Mouse (Mus musculus): ENCODE data around the gene Myh2. TPM values are rescaled to one million over a fixed set of nuclear protein-coding genes. Genes with fewer than 3 reads are reported as not detected.

Myh2 gene
- total RNA-seq, 1 experiment from 2014 or later = not detected

DNA sequence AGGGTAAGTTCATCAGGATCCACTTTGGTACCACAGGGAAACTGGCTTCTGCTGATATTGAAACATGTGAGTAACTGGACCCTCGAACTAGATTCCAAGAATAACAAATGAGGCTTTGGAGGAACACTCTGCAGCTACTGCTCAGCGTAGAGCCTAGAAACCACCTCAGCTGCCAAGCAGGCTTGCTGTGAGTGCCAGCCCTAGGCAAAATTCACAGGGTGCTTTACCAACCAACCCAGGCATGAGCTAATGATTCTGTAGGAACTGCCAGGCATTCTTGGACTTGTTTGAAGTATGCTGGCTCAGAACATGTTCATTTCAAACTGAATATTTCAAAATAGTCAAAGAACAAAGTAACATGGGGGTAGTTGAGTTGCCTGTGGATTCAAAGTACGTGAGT, 33.9 kb downstream of the Myh2 start:
- ATAC-seq (replicated peaks in 1 of 2; ENCODE audit: insufficient read depth in 1 of 2, low FRiP score in 2 of 2, low TSS enrichment in 1 of 2, low read depth in 1 of 2, poor library complexity in 2 of 2, severe bottlenecking in 2 of 2) = no peak

DNA sequence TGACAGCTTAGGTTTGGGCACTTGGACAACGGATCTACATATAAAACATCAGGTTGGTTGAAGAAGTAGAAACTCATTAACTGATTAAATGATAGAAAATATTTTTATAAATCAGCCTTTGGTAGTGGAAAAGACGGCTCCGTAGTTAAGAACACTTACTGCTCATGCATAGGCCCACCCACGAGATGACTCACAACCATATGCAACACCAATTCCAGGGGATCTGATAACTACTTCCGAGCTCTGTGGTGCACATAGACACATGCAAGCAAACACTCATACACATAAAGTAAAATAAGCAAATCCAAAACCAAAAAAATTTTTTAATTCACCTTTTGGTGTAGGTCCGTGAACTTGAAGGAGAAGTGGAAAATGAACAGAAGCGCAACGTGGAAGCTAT, 51.0 kb downstream of the Myh2 start:
- ATAC-seq (replicated peaks in 1 of 2; ENCODE audit: insufficient read depth in 1 of 2, low FRiP score in 2 of 2, low TSS enrichment in 1 of 2, low read depth in 1 of 2, poor library complexity in 2 of 2, severe bottlenecking in 2 of 2) = no peak

DNA sequence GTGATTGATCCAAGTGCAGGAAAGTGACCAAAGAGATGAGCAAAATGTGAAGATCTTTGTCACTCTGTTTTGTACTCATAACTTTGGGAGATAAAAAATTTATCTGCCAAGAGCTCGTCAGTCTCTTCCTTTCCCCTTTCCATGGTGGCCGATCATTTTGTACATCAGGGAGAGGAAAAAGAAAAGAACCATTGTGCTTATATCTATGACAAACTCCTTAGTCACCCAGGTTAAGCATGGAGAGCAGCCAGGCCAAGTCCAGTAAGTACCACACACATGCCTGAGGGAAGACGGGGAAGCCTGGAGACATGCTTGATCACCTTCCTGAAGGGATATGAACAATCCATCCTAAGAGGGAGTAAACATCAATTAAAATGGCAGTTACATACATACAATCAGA, 53.6 kb downstream of the Myh2 start:
- no peak for ATAC-seq (replicated peaks in 1 of 2; ENCODE audit: insufficient read depth in 1 of 2, low FRiP score in 2 of 2, low TSS enrichment in 1 of 2, low read depth in 1 of 2, poor library complexity in 2 of 2, severe bottlenecking in 2 of 2)

DNA sequence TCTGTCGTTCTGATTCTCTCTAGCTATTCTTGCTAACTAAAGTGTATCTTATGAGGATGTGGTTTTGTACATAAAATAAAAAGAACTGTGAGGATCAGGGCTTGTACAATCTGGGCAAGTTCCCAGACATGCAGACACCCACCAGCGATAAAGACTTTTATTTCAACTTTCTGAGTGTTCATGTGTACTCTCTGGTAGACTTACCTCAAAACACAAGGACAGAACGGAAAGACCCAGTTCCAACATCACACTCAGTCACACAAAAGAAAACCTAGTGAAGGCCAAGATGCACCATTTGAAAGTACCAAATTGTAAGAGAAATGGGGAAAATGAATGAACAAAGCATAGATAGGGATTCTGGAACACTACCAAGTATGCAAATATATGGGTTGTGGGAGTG, 57.9 kb downstream of the Myh2 start:
- no peak for ATAC-seq (replicated peaks in 1 of 2; ENCODE audit: insufficient read depth in 1 of 2, low FRiP score in 2 of 2, low TSS enrichment in 1 of 2, low read depth in 1 of 2, poor library complexity in 2 of 2, severe bottlenecking in 2 of 2)

DNA sequence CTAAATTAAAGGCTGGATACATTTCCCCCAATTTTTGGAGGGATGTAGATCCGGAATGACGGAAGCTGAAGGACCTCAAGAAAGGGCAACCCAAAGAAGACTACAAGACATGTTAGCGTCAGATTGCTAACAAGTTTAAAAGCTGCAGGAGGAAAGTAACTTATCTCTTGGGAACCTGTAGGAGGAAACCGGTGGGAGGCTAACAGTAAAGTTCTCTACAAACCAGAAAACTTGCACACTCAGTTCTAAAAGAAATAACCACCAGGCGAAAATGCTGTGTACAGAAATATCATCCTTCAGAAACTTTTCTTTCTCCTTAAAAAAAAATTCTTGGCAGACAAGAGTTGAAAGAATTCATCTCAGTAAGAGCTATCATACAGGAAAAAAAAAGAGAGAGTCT, 58.3 kb downstream of the Myh2 start:
- ATAC-seq (replicated peaks in 1 of 2; ENCODE audit: insufficient read depth in 1 of 2, low FRiP score in 2 of 2, low TSS enrichment in 1 of 2, low read depth in 1 of 2, poor library complexity in 2 of 2, severe bottlenecking in 2 of 2) = no peak

DNA sequence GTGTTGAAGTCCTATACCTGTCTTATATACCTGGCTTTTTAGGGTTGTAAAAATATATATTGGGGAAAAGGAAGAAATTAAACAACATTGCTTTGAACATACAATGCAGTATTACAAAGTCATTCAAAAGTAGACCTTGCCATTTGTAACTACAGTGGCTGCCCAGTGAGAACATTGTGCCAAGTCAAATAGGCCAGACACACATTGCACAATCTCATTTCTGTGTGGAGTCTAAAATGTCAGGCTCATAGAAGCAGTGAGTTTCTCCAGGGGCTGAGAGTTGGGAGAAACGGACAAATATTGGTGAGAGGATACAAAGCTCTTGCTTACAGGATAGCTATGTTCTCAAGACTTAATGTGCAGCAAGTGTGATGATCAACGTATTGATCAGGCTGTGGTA, 59.1 kb downstream of the Myh2 start:
- no peak for ATAC-seq (replicated peaks in 1 of 2; ENCODE audit: insufficient read depth in 1 of 2, low FRiP score in 2 of 2, low TSS enrichment in 1 of 2, low read depth in 1 of 2, poor library complexity in 2 of 2, severe bottlenecking in 2 of 2)

DNA sequence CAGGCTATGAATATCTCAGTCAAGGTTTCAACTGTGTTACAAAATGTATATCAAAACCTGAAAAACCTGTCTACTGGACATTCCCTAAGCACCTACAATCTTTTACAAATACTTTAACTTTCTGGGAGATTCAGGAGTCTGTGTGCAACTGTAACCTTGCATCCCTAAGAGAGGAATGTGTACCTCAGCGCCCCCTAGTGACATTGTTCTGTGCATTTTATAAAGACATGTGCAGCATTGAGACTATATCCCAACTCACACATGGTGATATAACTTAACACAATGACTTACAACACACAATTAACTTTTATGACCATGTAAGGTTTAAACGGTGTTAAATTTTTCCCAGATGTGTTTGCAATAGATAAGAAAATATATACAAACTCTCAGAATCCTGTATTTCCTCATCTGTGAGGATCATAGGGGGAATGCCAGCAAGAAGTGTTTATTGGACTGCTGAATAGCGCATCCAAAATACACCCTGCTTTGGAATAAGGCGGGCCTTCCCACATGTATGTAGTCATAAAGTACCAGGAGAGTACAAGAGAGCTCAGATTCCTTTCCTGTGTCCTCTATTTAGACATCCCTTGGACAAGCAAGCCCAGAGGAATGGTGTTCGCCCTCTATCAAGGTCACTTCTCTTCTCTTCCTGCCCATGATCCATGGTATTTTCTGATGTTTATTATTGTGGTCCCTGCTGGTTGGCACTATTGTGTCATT, 65.0 kb downstream of the Myh2 start:
- ATAC-seq (replicated peaks in 1 of 2; ENCODE audit: insufficient read depth in 1 of 2, low FRiP score in 2 of 2, low TSS enrichment in 1 of 2, low read depth in 1 of 2, poor library complexity in 2 of 2, severe bottlenecking in 2 of 2) = no peak

DNA sequence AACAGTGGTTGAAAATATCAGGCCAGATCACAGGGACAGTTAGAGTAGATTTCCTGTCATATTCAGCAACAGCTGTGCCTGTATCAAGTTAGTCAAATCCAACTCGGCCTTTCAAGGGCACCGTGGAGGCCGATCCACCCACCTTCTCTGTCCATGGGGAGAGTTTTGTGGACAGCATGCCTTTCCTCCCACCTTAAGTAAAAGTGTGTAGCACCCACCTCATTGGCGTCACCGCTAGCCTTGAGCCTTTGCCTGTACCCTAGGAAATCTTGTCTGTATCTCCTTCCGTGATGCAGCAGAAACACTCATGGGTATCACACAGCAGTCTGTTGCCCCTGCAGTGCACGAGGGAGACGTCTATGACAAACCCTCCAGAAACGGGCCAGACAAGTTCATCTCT, 66.0 kb downstream of the Myh2 start:
- no peak for ATAC-seq (replicated peaks in 1 of 2; ENCODE audit: insufficient read depth in 1 of 2, low FRiP score in 2 of 2, low TSS enrichment in 1 of 2, low read depth in 1 of 2, poor library complexity in 2 of 2, severe bottlenecking in 2 of 2)

DNA sequence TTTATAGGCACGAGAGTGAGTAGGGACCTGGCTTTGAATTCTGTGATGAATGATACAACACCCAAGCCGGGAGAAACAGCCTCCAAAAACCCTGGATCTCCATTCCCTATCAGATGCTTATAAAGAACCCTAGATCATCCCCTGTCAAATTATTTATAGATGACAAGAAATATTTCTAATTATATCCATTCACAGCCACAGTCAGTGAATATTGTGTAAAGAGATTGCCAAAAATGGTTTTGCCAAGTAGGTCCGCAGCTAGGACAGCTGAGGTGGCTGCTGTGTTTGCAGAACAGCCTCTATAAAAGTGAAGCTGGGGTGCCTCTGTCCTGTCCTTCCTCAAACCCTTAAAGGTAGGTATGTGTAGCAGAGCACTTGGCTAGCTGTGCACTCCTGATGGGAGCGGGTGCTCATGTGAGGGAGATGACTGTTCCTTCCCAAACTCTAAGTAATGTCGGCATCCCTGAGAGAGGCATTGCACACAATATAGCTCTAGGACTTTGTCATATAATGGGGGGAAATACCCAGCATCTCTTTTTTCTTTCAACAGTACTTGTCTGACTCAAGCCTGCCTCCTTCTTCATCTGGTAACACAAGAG, 66.8 kb downstream of the Myh2 start, which contains the start of gene Myh4:
Myh4 (plus strand) TSS at position 549 of the 599 bp plus-strand sequence.
- ATAC-seq (replicated peaks in 1 of 2; ENCODE audit: insufficient read depth in 1 of 2, low FRiP score in 2 of 2, low TSS enrichment in 1 of 2, low read depth in 1 of 2, poor library complexity in 2 of 2, severe bottlenecking in 2 of 2) = no peak

DNA sequence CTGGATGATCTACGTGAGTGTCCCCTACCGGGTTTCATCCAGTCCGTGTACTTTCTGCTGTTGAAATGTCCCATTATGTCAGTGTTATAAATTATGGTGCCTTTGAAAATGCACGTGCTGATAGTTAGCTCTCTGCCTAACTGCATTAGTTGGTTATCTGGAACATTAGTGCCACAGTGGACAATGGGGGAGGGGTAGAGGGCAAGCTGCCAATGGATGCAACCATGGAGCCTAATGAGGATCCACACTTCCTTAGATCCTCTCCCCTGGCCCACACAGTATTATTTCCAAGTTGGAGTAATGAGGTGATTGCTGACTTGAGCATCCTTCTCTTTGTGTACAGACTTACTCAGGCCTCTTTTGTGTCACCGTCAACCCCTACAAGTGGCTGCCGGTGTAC, 70.2 kb downstream of the Myh2 start:
- ATAC-seq (replicated peaks in 1 of 2; ENCODE audit: insufficient read depth in 1 of 2, low FRiP score in 2 of 2, low TSS enrichment in 1 of 2, low read depth in 1 of 2, poor library complexity in 2 of 2, severe bottlenecking in 2 of 2) = no peak

Other genes with a start within 250 kb of the Myh2 start
- gene Tmem238l, start 214.4 kb upstream of the Myh2 start, total RNA-seq (2017) = not detected in 2 replicates
- 2.0 and 5.8 TPM in 2 replicates for gene Tmem220, start 145.9 kb upstream of the Myh2 start, total RNA-seq (2017)
- gene Adprm, start 118.4 kb upstream of the Myh2 start, total RNA-seq (2017) = 11.7 and 13.2 TPM in 2 replicates
- gene Sco1, start 118.4 kb upstream of the Myh2 start, total RNA-seq (2017) = 25.6 and 29.5 TPM in 2 replicates
- gene Myh3, start 92.7 kb upstream of the Myh2 start, total RNA-seq (2017) = not detected in 2 replicates
- gene Myh1, start 29.0 kb downstream of the Myh2 start, total RNA-seq (2017) = not detected in 2 replicates
- gene Myh4, start 67.0 kb downstream of the Myh2 start, total RNA-seq (2017) = not detected in 2 replicates
- not detected in 2 replicates for gene Myh8, start 106.1 kb downstream of the Myh2 start, total RNA-seq (2017)
- gene Myh13, start 150.6 kb downstream of the Myh2 start, total RNA-seq (2017) = not detected in 2 replicates

Measured in hematopoietic stem cell, adult 5-6 weeks (primary cell).